Mouse (Mus musculus): ENCODE measurements around the gene Tpm4. TPM values are rescaled to one million over a fixed set of nuclear protein-coding genes. Genes with fewer than 3 reads are reported as not detected.

The Tpm4 gene
- polyA plus RNA-seq, 1 experiment from 2014 or later, result 165 TPM

- no peak overlapping the region for H3K4me3 ChIP-seq
- no peaks in the 10 kb centered on the region for H3K36me3 ChIP-seq
- H3K27ac ChIP-seq, result no peak overlapping the region
- H3K9ac ChIP-seq, result no peak overlapping the region
- no peak overlapping the region for H3K4me2 ChIP-seq
- WGBS (ENCODE audit: insufficient replicate concordance), result 56% methylated on average over 1 of the region's 1 CpGs
- peaks cover 12% of the 10 kb centered on the region for H3K4me1 ChIP-seq
- H3K27me3 ChIP-seq (replicated peaks), result no peaks in the 10 kb centered on the region; the same call in 1 of the 2 replicates
- ATAC-seq, result no peak
- no peaks in the 10 kb centered on the region for H3K9me3 ChIP-seq (replicated peaks)
These were observed 6.9 kb upstream of the Tpm4 start for GRCm38 (mm10) chr8:72127834-72128233.

- ATAC-seq, result no peak
- Histone ChIP-seq H3K4me1 (peaks cover 33% of the 10 kb centered on the region), H3K27me3 (replicated peaks) (peaks cover 28% of the 10 kb centered on the region), H3K27ac (peak overlapping the region; percentile 41), H3K9ac (no peak overlapping the region), H3K36me3 (no peaks in the 10 kb centered on the region), H3K4me3 (no peak overlapping the region), H3K4me2 (no peak overlapping the region), H3K9me3 (replicated peaks) (no peaks in the 10 kb centered on the region)
- WGBS (ENCODE audit: insufficient replicate concordance), result 34% methylated on average over 2 of the region's 2 CpGs
These were observed 3.5 kb upstream of the Tpm4 start for GRCm38 (mm10) chr8:72131251-72131650.

DNA sequence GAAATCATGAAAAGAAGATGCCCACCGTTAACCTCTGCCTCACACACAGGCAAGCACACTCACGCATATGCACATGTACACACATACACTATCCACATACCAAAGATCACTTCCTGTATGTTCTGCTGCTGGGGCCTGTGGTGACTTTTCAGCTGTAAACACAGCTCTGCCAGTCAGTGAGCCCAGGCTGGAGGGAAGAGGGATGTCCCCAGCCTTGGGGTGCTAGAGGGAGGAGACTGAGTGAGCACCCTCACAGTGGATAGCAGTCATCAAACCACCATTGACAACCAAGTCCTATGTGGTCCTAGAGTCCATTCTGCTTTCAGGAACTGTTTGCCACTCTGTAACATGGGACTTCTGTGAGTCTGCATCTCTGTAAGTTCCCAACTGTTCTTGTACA lies 2.9 kb upstream of the Tpm4 start:
- peaks cover 34% of the 10 kb centered on the region for H3K27me3 ChIP-seq (replicated peaks)
- WGBS (ENCODE audit: insufficient replicate concordance), result 59% methylated on average over 2 of the region's 2 CpGs
- no peak overlapping the region for H3K9ac ChIP-seq
- no peak for ATAC-seq
- H3K27ac ChIP-seq, result peak overlapping the region; percentile 41
- no peak overlapping the region for H3K4me2 ChIP-seq
- H3K4me3 ChIP-seq, result no peak overlapping the region
- H3K9me3 ChIP-seq (replicated peaks), result no peaks in the 10 kb centered on the region
- no peaks in the 10 kb centered on the region for H3K36me3 ChIP-seq
- peaks cover 40% of the 10 kb centered on the region for H3K4me1 ChIP-seq

DNA sequence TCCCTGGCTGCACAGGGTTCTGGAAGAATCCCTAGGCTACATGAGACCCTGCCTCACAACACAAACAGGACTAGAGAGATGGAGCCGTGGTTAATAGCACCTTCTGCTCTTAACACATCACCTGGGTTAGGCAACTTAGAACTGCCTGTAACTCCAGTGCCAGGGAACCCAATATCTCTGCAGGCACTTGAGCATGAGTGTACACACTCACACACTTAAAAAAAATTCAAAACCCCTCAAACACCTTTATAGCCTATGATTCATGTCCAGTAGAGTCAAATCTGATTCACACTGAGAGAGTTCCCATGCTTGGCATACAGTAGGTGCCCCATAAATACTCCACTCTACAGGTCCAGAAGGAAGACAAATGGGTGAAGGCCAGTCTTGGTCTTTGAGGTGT lies 2.4 kb upstream of the Tpm4 start:
- Histone ChIP-seq H3K36me3 (no peaks in the 10 kb centered on the region), H3K9ac (no peak overlapping the region), H3K27ac (no peak overlapping the region), H3K9me3 (replicated peaks) (no peaks in the 10 kb centered on the region), H3K4me1 (peaks cover 44% of the 10 kb centered on the region), H3K4me3 (no peak overlapping the region), H3K27me3 (replicated peaks) (peaks cover 39% of the 10 kb centered on the region), H3K4me2 (no peak overlapping the region)
- no peak for ATAC-seq
- 54% methylated on average over 1 of the region's 1 CpGs for WGBS (ENCODE audit: insufficient replicate concordance)

- Histone ChIP-seq H3K4me2 (0 out of 2 replicates have a peak overlapping the region, but pooled peaks have one; percentile 15), H3K9ac (no peak overlapping the region), H3K4me3 (no peak overlapping the region), H3K4me1 (peaks cover 48% of the 10 kb centered on the region), H3K9me3 (replicated peaks) (no peaks in the 10 kb centered on the region), H3K27ac (peak overlapping the region; percentile 63), H3K27me3 (replicated peaks) (peaks cover 42% of the 10 kb centered on the region), H3K36me3 (0 out of 2 replicates have a peak, but pooled peaks cover under 1% of the 10 kb centered on the region)
- WGBS (ENCODE audit: insufficient replicate concordance), result 25% methylated on average over 1 of the region's 1 CpGs
- ATAC-seq, result no peak
These were observed 1.9 kb upstream of the Tpm4 start for GRCm38 (mm10) chr8:72132891-72133290.

- Histone ChIP-seq H3K27ac (peak overlapping the region; percentile 63; the same call in 1 of the 2 replicates), H3K36me3 (peaks cover 5% of the 10 kb centered on the region)
These were observed 1.3 kb upstream of the Tpm4 start for GRCm38 (mm10) chr8:72133507-72133906.

GRCm38 (mm10) chr8:72135446-72136301 lies 899 bp downstream of the Tpm4 start:
- ATAC-seq, result peak; percentile 35
- Histone ChIP-seq H3K4me3 (peak overlapping the region; percentile 67), H3K4me2 (peak overlapping the region; percentile 89), H3K9ac (peak overlapping the region; percentile 72), H3K27ac (peak overlapping the region; percentile 84), H3K9me3 (replicated peaks) (no peaks in the 10 kb centered on the region), H3K4me1 (peaks cover 53% of the 10 kb centered on the region), H3K36me3 (peaks cover 27% of the 10 kb centered on the region), H3K27me3 (replicated peaks) (peaks cover 42% of the 10 kb centered on the region)
- WGBS (ENCODE audit: insufficient replicate concordance), result under 1% methylated on average over 59 of the region's 62 CpGs

More at GRCm38 (mm10) chr8:72133507-72133906, 1.3 kb upstream of the Tpm4 start:
- peak; percentile 36; the same call in 1 of the 2 replicates for ATAC-seq
- Histone ChIP-seq H3K4me1 (peaks cover 51% of the 10 kb centered on the region), H3K4me3 (no peak overlapping the region), H3K27me3 (replicated peaks) (peaks cover 42% of the 10 kb centered on the region), H3K4me2 (0 out of 2 replicates have a peak overlapping the region, but pooled peaks have one; percentile 15), H3K9me3 (replicated peaks) (no peaks in the 10 kb centered on the region), H3K9ac (no peak overlapping the region)
- WGBS (ENCODE audit: insufficient replicate concordance), result 23% methylated on average over 1 of the region's 1 CpGs

DNA sequence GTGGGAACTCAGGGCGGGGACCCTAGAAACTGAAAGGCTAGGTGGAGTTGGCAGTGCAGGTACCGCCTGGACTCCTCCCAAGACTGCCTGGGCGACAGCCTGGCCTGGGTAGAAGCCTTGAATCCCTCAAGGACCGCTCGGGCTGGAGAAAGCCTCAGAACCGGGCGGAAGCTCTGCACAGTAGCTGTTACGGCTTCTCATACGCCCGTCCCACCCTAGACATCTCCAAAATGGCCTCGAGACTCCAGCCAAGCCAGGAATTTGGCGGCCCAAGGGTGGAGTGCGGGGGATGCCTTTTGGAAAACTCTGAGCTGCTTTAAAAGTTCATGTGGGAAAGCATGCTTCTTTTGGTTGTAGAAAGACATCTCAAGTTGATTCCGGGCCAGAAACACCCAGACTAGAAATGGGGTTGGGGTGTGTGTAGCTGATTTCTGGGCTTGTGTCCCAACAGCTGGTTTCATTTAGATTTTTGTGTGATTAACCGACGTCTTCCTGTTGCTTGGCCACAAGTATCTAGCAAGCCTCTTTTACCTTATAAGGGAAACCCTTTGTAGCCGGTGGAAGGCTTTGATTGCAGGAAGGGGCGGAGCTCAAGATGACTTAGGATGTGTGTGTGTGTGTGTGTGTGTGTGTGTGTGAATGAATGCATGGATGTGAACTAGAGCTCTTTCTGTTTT lies 1.7 kb downstream of the Tpm4 start:
- Histone ChIP-seq H3K4me2 (peak overlapping the region; percentile 89), H3K9me3 (replicated peaks) (no peaks in the 10 kb centered on the region), H3K4me3 (peak overlapping the region; percentile 67), H3K27me3 (replicated peaks) (peaks cover 42% of the 10 kb centered on the region), H3K36me3 (peaks cover 35% of the 10 kb centered on the region), H3K4me1 (peaks cover 46% of the 10 kb centered on the region), H3K9ac (peak overlapping the region; percentile 72), H3K27ac (peak overlapping the region; percentile 84)
- 3% methylated on average over 18 of the region's 18 CpGs for WGBS (ENCODE audit: insufficient replicate concordance)
- ATAC-seq, result no peak

GRCm38 (mm10) chr8:72137431-72137830 lies 2.7 kb downstream of the Tpm4 start:
- peak overlapping the region; percentile 89 for H3K4me2 ChIP-seq
- peaks cover 40% of the 10 kb centered on the region for H3K4me1 ChIP-seq
- peaks cover 42% of the 10 kb centered on the region for H3K27me3 ChIP-seq (replicated peaks)
- 68% methylated on average over 2 of the region's 2 CpGs for WGBS (ENCODE audit: insufficient replicate concordance)
- H3K36me3 ChIP-seq, result peaks cover 45% of the 10 kb centered on the region
- H3K9me3 ChIP-seq (replicated peaks), result no peaks in the 10 kb centered on the region
- ATAC-seq, result no peak
- H3K27ac ChIP-seq, result no peak overlapping the region
- H3K4me3 ChIP-seq, result no peak overlapping the region
- H3K9ac ChIP-seq, result no peak overlapping the region

DNA sequence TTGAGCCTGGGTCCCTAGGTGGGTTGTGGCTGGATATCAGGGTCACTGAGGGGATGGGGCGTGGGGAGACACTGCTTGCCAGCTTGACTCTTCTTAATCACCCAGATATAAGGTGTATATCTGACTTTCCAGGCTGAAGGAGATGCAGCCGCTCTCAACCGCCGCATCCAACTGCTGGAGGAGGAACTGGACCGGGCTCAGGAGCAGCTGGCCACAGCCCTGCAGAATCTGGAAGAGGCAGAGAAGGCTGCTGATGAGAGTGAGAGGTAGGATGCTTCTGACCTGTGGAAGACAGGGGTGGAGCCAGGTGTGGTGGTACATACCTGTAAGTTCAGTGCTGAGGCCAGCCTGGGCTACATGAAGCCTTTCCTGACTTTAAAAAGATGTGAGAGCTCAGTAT lies 3.7 kb downstream of the Tpm4 start:
- peaks cover 55% of the 10 kb centered on the region for H3K36me3 ChIP-seq
- H3K9ac ChIP-seq, result no peak overlapping the region
- H3K9me3 ChIP-seq (replicated peaks), result no peaks in the 10 kb centered on the region
- ATAC-seq, result no peak
- H3K27me3 ChIP-seq (replicated peaks), result peaks cover 37% of the 10 kb centered on the region
- H3K4me1 ChIP-seq, result peaks cover 36% of the 10 kb centered on the region
- no peak overlapping the region for H3K27ac ChIP-seq
- H3K4me3 ChIP-seq, result no peak overlapping the region
- H3K4me2 ChIP-seq, result no peak overlapping the region
- 72% methylated on average over 5 of the region's 5 CpGs for WGBS (ENCODE audit: insufficient replicate concordance)

DNA sequence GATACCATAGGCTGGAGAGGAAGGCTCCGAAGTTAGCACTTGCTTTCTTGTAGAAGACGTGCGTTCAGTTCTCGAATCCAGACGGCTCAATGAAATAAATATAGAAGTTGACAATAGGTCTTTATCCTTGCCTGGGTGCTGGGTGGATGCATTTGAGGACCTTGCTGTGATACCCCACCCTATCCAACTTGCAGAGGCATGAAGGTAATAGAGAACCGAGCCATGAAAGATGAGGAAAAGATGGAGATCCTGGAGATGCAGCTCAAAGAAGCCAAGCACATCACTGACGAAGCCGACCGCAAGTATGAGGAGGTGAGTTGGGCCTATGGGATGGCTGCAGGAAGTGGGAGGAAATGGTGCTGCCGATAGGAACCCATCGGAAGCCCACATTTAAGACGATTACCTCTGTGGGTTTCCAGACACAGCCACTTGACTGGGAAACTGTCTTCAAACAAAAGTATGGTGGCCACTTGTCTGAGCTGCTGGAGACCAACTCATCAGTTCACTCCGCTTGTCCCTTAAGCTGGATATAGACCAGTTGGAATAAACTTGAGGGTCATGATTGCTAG lies 8.6 kb downstream of the Tpm4 start:
- peaks cover 91% of the 10 kb centered on the region for H3K36me3 ChIP-seq
- H3K4me2 ChIP-seq, result no peak overlapping the region
- H3K9ac ChIP-seq, result no peak overlapping the region
- H3K9me3 ChIP-seq (replicated peaks), result no peaks in the 10 kb centered on the region
- H3K27me3 ChIP-seq (replicated peaks), result no peaks in the 10 kb centered on the region; the same call in 1 of the 2 replicates
- no peak overlapping the region for H3K4me3 ChIP-seq
- no peak overlapping the region for H3K27ac ChIP-seq
- no peak for ATAC-seq
- 38% methylated on average over 13 of the region's 13 CpGs for WGBS (ENCODE audit: insufficient replicate concordance)
- H3K4me1 ChIP-seq, result peaks cover 19% of the 10 kb centered on the region; the same call in 1 of the 2 replicates
